Mouse (Mus musculus) liver, embryonic 15.5 days (tissue): Measurements from ENCODE around the gene Klhl26. TPM values are rescaled to one million over a fixed set of nuclear protein-coding genes. Genes with fewer than 3 reads are reported as not detected.
A peak's percentile ranks its signal among the peaks of the same experiment; 100 is the strongest.

ENCODE experiments used
- ATAC-seq: fragments of 200-750 bp; cut with Nextera tagmentation; 2 replicates; pipeline ENCODE4 v1.8.0; 2017; ENCODE audit warnings: moderate number of reproducible peaks, mild to moderate bottlenecking, moderate library complexity; ENCODE audit not compliant: insufficient read depth
- H3K27ac ChIP-seq: fragments of 300-500 bp; sonication (generic); replicated peaks from 2 replicates; pipeline ENCODE4 v1.5.1; 2015; ENCODE audit warnings: mild to moderate bottlenecking, inconsistent platforms
- H3K27me3 ChIP-seq: fragments of 300-500 bp; sonication (generic); 2 replicates; pipeline ENCODE4 v1.6.1; 2015; ENCODE audit warnings: mild to moderate bottlenecking, inconsistent platforms
- H3K36me3 ChIP-seq: fragments of 300-500 bp; sonication (generic); replicated peaks from 2 replicates; pipeline ENCODE4 v1.6.1; 2015; ENCODE audit warnings: moderate library complexity, mild to moderate bottlenecking, inconsistent platforms
- H3K4me1 ChIP-seq: fragments of 300-500 bp; sonication (generic); replicated peaks from 2 replicates; pipeline ENCODE4 v1.6.1; 2015; ENCODE audit warnings: inconsistent platforms
- H3K4me2 ChIP-seq: fragments of 300-500 bp; sonication (generic); 2 replicates; pipeline ENCODE4 v1.6.1; 2015; ENCODE audit warnings: moderate library complexity, mild to moderate bottlenecking, inconsistent platforms
- H3K4me3 ChIP-seq: fragments of 300-500 bp; sonication (generic); replicated peaks from 2 replicates; pipeline ENCODE4 v1.5.1; 2015; ENCODE audit warnings: mild to moderate bottlenecking, inconsistent platforms
- H3K9ac ChIP-seq: fragments of 300-500 bp; sonication (generic); 2 replicates; pipeline ENCODE4 v1.6.1; 2015; ENCODE audit warnings: moderate library complexity, mild to moderate bottlenecking, inconsistent platforms
- H3K9me3 ChIP-seq: fragments of 300-500 bp; sonication (generic); replicated peaks from 2 replicates; pipeline ENCODE4 v1.6.1; 2016; ENCODE audit warnings: inconsistent platforms
- WGBS: fragments of 180-500 bp; shearing (Covaris S2); methylation state at CpG from one replicate; pipeline ENCODE4 v1.1.7; 2015; ENCODE audit warnings: mixed read lengths; ENCODE audit not compliant: insufficient replicate concordance; 5-methylcytosine and 5-hydroxymethylcytosine counted together
- polyA plus RNA-seq: library from polyadenylated mRNA; unstranded; fragments of >200 nt; fragmentation: Nextera tagmentation; extraction: Ambion mirVana; gene quantifications from 2 replicates; pipeline ENCODE4 v1.2.1, GENCODE M21; 2015

Klhl26 gene
- polyA plus RNA-seq, 1 experiment from 2014 or later, result 6.4 TPM

DNA sequence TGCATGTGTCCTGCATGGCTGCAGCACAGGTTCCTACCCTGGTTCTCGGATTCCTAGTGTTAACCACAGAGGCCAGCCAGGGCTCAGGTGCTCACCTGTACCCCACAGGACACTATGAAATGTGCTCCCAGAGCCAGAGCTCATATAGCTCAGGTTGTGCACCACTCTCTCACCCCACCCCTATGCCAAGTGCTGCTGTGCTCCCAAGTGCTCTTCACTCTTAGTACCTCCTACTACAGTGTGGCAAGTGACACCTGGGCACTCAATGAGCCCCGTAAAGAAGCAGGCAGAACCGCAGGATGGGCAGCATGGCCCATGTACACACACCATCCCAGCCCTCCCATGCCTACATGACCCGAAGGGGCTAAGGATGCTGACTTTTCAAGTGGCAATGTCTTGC lies 8.0 kb downstream of the Klhl26 start:
- H3K27ac ChIP-seq, result peak overlapping the region; percentile 67; the same call in 1 of the 2 replicates
- no peaks in the 10 kb centered on the region for H3K27me3 ChIP-seq
- H3K4me1 ChIP-seq, result peaks cover 44% of the 10 kb centered on the region
- WGBS, result 76% methylated on average over 4 of the region's 4 CpGs
- no peak overlapping the region for H3K4me3 ChIP-seq
- no peaks in the 10 kb centered on the region for H3K9me3 ChIP-seq
- H3K4me2 ChIP-seq, result no peak overlapping the region
- no peak for ATAC-seq
- H3K36me3 ChIP-seq, result no peaks in the 10 kb centered on the region; the same call in 1 of the 2 replicates
- no peak overlapping the region for H3K9ac ChIP-seq

DNA sequence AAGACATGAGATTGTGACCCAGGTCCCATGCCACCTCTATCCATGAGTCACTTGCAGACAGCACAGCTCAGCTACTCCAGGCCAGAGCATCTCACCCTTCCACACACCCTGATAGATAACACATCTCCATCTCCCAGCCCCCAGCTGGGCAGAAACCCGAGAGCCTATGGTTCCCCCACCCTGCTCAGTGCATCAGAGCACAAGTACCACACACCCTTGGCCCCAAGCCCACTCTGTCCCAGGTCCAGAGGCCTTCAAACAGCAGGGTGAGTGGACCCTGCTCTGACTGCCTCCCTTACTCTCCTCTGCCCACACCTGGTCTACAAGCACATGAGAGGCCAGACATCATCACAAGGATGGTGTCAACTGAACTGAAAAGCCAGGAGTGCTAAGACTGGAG lies 8.9 kb downstream of the Klhl26 start:
- H3K4me2 ChIP-seq, result no peak overlapping the region
- ATAC-seq, result no peak
- H3K4me3 ChIP-seq, result no peak overlapping the region
- peaks cover 44% of the 10 kb centered on the region for H3K4me1 ChIP-seq
- no peaks in the 10 kb centered on the region for H3K27me3 ChIP-seq
- 26% methylated on average over 1 of the region's 1 CpGs for WGBS
- H3K9me3 ChIP-seq, result no peaks in the 10 kb centered on the region
- no peak overlapping the region for H3K9ac ChIP-seq
- no peak overlapping the region for H3K27ac ChIP-seq
- H3K36me3 ChIP-seq, result no peaks in the 10 kb centered on the region; the same call in 1 of the 2 replicates

DNA sequence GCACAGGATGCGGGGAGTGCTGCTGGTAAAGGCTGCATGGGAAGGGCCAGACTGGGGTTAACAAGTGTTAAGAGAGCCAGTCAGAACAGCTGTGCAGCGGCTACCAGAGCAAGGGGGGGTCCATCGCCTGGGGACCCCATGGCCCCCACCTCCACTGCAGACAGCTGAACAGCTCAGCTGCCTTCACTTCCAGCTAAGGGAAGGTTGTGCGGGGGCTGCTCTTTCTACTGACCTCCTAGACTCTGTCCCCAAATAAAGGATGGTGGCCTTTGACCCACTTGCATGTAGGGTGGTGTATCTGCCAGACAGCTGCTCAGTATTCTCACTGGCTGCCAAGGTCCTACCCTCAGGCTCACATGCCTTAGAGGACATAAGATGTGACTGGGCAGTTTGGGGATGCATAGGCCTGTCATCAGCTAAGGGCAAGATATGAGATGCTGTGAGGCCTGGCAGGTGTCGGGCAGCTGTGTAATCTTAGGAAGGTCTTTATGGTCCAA lies 9.5 kb downstream of the Klhl26 start:
- no peaks in the 10 kb centered on the region; the same call in 1 of the 2 replicates for H3K36me3 ChIP-seq
- H3K9ac ChIP-seq, result no peak overlapping the region
- no peaks in the 10 kb centered on the region for H3K27me3 ChIP-seq
- H3K4me2 ChIP-seq, result no peak overlapping the region
- H3K4me1 ChIP-seq, result peaks cover 44% of the 10 kb centered on the region
- H3K9me3 ChIP-seq, result no peaks in the 10 kb centered on the region
- H3K27ac ChIP-seq, result no peak overlapping the region
- peak; percentile 45 for ATAC-seq
- 77% methylated on average over 5 of the region's 5 CpGs for WGBS
- no peak overlapping the region for H3K4me3 ChIP-seq

DNA sequence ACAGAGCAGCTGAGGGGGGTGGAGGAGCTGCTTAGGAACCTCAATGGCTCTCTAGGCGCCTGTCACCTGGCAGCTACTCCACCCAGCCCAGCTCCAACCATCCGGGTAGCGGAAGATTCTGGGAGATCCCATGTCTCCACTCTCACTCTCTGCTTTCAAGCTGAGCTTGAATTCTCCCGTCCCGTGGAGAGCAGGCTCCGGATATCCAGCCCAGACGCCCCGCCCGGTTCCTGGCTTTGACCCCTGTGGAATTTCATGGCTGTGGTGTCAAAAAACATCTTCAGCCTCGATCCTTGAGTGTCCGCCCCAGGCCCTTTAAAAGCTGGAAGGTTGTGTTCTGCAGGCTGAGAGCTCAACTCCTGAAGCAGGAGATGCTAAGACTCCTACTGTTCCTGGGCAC lies 10.0 kb downstream of the Klhl26 start:
- ATAC-seq, result no peak
- Histone ChIP-seq H3K9ac (no peak overlapping the region), H3K4me2 (no peak overlapping the region), H3K36me3 (no peaks in the 10 kb centered on the region; the same call in 1 of the 2 replicates), H3K9me3 (no peaks in the 10 kb centered on the region), H3K27ac (no peak overlapping the region), H3K4me3 (no peak overlapping the region), H3K27me3 (no peaks in the 10 kb centered on the region), H3K4me1 (peaks cover 44% of the 10 kb centered on the region)
- WGBS, result 79% methylated on average over 11 of the region's 11 CpGs

DNA sequence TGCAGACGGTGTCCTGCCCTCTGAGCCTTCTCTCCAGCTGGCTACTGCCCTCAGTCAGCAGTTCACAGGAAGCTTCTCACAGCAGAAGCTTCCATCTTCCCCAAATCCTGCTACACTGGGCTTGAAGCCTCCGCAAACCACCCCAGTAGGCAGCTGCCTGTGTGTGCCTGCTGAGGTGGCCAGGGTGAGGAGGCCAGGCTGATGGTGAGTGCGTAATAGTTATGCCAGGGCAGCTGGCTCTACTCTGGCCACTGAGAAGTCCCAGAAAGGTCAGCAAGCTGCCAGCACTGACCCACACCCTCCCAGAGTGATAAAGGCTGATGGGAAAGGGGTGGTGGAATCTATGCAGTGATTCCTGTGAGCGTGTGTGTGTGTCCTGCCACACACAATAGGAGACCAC lies 10.5 kb downstream of the Klhl26 start:
- no peak overlapping the region for H3K4me2 ChIP-seq
- no peak overlapping the region for H3K4me3 ChIP-seq
- ATAC-seq, result no peak
- H3K4me1 ChIP-seq, result peaks cover 44% of the 10 kb centered on the region
- H3K27ac ChIP-seq, result no peak overlapping the region
- no peak overlapping the region for H3K9ac ChIP-seq
- 79% methylated on average over 4 of the region's 4 CpGs for WGBS
- no peaks in the 10 kb centered on the region for H3K9me3 ChIP-seq
- no peaks in the 10 kb centered on the region for H3K27me3 ChIP-seq
- H3K36me3 ChIP-seq, result no peaks in the 10 kb centered on the region; the same call in 1 of the 2 replicates

DNA sequence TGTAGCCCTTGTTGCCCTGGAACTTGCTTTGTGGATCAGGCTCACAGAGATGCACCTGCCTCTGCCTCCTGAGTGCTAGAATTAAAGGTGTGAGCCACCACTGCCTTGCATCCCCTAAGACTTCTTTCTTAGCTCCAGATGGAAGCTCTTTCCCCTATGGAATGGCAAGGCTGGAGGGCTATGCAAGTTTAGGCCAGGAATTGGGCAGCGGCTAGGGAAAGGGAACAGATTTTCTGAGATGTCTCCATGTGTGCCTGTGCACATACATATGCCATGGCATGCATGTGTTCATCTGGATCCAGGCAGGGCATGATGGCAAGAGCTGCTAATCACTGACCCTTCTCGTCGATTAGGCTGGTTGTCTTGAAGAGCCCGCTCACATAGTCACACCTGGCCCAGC lies 11.1 kb downstream of the Klhl26 start:
- Histone ChIP-seq H3K4me3 (no peak overlapping the region), H3K9ac (no peak overlapping the region), H3K27me3 (no peaks in the 10 kb centered on the region), H3K27ac (no peak overlapping the region), H3K36me3 (no peaks in the 10 kb centered on the region; the same call in 1 of the 2 replicates), H3K4me1 (peaks cover 44% of the 10 kb centered on the region), H3K4me2 (no peak overlapping the region), H3K9me3 (no peaks in the 10 kb centered on the region)
- no peak for ATAC-seq
- WGBS, result 77% methylated on average over 4 of the region's 4 CpGs

DNA sequence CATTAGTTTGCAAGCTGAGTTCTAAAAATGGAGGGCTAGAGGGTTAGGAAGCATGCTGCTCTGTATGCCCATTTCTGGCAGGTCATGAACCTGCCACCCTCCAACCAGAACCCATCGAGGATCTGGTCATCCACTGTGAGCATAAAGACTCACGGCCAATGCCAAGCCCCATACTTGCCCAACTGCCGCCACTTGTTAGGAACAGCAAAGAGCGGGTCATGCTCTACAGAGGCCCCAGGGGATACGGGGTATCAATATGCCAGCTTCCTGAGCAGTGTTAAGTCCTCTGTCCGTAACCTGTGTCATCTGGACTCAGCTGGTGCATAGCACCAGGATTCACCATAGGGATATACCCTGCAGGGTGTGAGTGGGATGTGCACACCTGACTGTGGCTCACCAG lies 12.6 kb downstream of the Klhl26 start:
- WGBS, result 85% methylated on average over 6 of the region's 6 CpGs
- no peak for ATAC-seq

DNA sequence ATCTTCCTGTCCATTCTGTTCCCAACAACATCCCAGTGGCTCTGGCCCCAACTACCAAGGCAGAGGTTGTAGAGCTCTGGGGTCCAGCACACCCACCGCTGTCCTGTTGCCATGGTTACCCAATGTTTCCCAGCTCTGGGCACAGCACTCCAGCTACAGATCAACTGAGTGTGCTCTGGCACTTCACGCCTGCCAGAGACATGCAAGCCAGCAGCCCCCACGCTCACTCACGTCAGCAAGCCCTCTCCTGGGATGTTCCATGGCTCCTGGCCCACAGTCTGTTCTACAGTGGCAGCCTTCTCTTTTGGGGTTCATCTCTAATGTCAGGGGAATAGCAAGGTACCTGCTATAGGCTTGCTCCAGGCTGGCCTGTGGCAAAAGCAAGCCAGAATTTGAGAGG lies 13.5 kb downstream of the Klhl26 start:
- Histone ChIP-seq H3K4me3 (no peak overlapping the region), H3K9me3 (no peaks in the 10 kb centered on the region), H3K27ac (no peak overlapping the region), H3K27me3 (no peaks in the 10 kb centered on the region), H3K4me1 (peaks cover 22% of the 10 kb centered on the region), H3K9ac (no peak overlapping the region), H3K36me3 (no peaks in the 10 kb centered on the region), H3K4me2 (no peak overlapping the region)
- no peak for ATAC-seq
- WGBS, result 88% methylated on average over 4 of the region's 4 CpGs

More for the DNA sequence above, 12.6 kb downstream of the Klhl26 start:
- H3K9me3 ChIP-seq, result no peaks in the 10 kb centered on the region
- no peak overlapping the region for H3K9ac ChIP-seq
- peaks cover 30% of the 10 kb centered on the region for H3K4me1 ChIP-seq
- H3K4me2 ChIP-seq, result no peak overlapping the region
- H3K4me3 ChIP-seq, result no peak overlapping the region
- no peak overlapping the region for H3K27ac ChIP-seq
- H3K27me3 ChIP-seq, result no peaks in the 10 kb centered on the region
- no peaks in the 10 kb centered on the region for H3K36me3 ChIP-seq

DNA sequence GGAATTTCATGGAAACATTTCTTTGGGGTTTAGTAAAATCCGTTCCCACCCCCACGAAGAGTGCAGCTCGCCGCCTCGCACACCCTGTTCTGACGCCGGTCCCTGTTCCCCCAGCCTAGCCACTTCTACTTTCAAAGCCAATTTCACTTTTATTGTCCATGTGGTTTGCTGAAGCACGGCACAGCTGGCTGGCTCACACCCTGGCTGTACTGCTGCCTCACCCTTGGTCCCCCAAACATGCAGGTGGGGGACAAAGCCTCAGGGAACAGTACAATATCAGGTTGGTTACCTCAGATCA lies 14.3 kb downstream of the Klhl26 start:
- no peaks in the 10 kb centered on the region for H3K9me3 ChIP-seq
- no peak overlapping the region for H3K9ac ChIP-seq
- no peak overlapping the region for H3K4me2 ChIP-seq
- WGBS, result 86% methylated on average over 8 of the region's 8 CpGs
- H3K4me3 ChIP-seq, result no peak overlapping the region
- H3K27ac ChIP-seq, result no peak overlapping the region
- ATAC-seq, result no peak
- no peaks in the 10 kb centered on the region for H3K27me3 ChIP-seq
- H3K36me3 ChIP-seq, result no peaks in the 10 kb centered on the region
- peaks cover 21% of the 10 kb centered on the region for H3K4me1 ChIP-seq

DNA sequence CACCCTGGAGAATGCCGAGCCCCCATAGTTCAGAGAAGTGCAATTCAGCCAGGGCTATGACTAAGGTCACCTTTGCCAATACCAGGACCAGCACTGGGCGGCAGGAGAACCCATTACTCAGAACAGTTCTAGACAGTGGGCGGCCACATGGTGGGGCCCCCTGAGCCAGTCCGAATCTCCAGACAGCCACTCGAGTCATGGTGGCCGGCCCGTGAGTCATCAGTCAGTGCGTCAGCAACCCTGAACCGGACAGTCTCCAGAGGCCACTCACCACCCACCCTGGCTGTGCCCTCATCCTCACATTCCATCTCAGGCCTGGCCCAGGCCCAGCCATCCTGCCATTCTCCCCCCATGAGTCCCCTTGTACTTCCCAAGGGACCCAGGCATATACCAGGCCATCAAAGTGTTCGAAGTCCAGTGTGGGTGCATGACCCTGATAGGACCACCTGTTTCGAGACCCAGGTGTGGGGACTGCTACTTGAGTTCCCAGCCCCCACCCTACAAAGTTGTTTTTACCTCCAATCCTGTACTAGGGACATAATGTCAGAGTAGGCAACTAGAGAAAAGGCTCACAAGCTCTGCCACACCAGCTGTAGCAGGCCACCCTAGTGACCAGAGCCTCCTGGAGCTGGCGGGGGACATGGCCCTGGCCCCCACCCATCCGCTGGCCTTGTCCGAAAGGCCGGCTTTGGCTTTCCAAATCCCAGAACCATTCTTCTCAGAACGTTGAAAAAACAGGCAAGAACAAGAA lies 14.8 kb downstream of the Klhl26 start:
- 79% methylated on average over 16 of the region's 16 CpGs for WGBS
- peaks cover 17% of the 10 kb centered on the region for H3K4me1 ChIP-seq
- no peak overlapping the region for H3K9ac ChIP-seq
- no peak for ATAC-seq
- H3K27me3 ChIP-seq, result no peaks in the 10 kb centered on the region
- H3K4me3 ChIP-seq, result no peak overlapping the region
- no peak overlapping the region for H3K4me2 ChIP-seq
- H3K36me3 ChIP-seq, result no peaks in the 10 kb centered on the region
- H3K27ac ChIP-seq, result no peak overlapping the region
- H3K9me3 ChIP-seq, result no peaks in the 10 kb centered on the region

DNA sequence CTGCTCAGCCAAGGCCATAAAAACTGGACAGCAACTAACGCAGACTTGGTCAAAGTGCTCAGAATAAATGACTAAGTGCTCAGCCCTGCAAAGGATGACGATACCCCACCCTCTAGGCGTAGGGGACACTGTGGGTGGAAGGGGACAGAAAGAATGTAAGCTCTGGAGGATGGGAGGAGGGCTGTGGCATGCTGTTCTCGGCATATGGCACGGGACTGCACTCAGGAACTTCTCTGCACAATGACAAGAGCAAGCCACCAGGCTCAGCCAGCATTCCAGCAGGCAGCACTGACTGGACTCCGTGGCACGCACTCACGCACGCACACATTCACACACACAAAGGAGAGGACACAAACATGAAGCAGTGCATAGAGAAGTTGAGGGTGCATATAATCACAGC lies 16.2 kb downstream of the Klhl26 start:
- ATAC-seq, result no peak
- no peak overlapping the region for H3K4me3 ChIP-seq
- no peak overlapping the region for H3K4me2 ChIP-seq
- peaks cover 8% of the 10 kb centered on the region; the same call in 1 of the 2 replicates for H3K4me1 ChIP-seq
- no peaks in the 10 kb centered on the region for H3K9me3 ChIP-seq
- H3K36me3 ChIP-seq, result no peaks in the 10 kb centered on the region
- no peaks in the 10 kb centered on the region for H3K27me3 ChIP-seq
- no peak overlapping the region for H3K27ac ChIP-seq
- 85% methylated on average over 9 of the region's 9 CpGs for WGBS
- H3K9ac ChIP-seq, result no peak overlapping the region

DNA sequence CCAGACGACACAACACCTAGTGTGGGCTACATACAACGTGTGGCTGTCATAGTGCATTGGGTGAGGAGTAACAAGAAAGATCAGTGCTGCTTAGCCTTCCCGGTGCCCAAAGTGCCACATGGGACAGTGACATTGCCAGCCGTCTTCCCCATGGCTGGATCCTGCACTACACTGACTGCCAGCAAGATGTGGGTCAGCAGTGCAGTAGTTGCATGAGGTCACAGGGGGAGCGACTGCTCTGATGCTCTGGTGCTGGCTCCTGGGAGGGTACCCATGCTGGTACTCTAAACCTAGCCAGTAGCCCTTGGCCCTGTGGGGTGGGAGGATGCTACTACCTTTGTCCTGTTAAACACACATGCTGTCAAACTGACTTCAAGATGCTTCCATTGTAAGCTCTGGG lies 16.6 kb downstream of the Klhl26 start:
- WGBS, result 76% methylated on average over 5 of the region's 5 CpGs
- H3K4me1 ChIP-seq, result peaks cover 8% of the 10 kb centered on the region; the same call in 1 of the 2 replicates
- no peak for ATAC-seq

More for the DNA sequence above, 16.6 kb downstream of the Klhl26 start:
- Histone ChIP-seq H3K4me2 (no peak overlapping the region), H3K27me3 (no peaks in the 10 kb centered on the region), H3K9me3 (no peaks in the 10 kb centered on the region), H3K9ac (no peak overlapping the region), H3K36me3 (no peaks in the 10 kb centered on the region), H3K4me3 (no peak overlapping the region), H3K27ac (no peak overlapping the region)
